Mouse (Mus musculus) T-helper 1 cell (primary cell): ENCODE measurements around the gene Grm8.

Experiments
- in situ Hi-C: fragments of 300-600 bp; cut with MboI, MseI; formaldehyde crosslinking; loops from one replicate; pipeline ENCODE4 v1.15.1; 2025; ENCODE audit warnings: high pct_unique_total_duplicates

The Grm8 gene

DNA sequence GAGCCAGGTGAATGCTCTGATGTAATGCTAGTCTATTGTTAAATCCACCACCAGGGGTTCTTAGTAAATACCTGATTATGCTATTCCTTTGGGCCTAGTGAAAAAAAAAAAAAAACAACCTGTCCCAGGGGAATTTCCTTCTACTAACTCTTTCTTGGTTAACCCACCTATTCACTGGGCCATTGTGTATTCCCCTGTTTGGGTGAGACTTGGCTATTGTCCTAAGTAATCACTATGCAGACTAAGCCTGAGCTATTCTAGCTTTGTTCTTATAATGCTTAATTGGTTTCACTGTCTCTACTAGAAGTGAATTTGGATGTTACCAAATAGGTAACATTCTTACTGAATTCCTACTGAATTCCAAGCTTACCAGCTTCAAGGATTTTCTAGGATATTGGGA lies 872.4 kb downstream of the Grm8 start:
- in situ Hi-C loops = no loop called here

GRCm38 (mm10) chr6:27240416-27240815 lies 894.6 kb downstream of the Grm8 start:
- in situ Hi-C loops = no loop called here

GRCm38 (mm10) chr6:27239968-27240367 lies 895.0 kb downstream of the Grm8 start:
- in situ Hi-C loops = no loop called here
